Mouse (Mus musculus) kidney, embryonic 14.5 days (tissue): ENCODE data around the gene AA986860. TPM values are rescaled to one million over a fixed set of nuclear protein-coding genes. Genes with fewer than 3 reads are reported as not detected.

Source experiments
- ATAC-seq: fragments of 200-750 bp; cut with Nextera tagmentation; 2 replicates; pipeline ENCODE4 v1.8.0; 2017; ENCODE audit warnings: moderate number of reproducible peaks, mild to moderate bottlenecking, moderate TSS enrichment, moderate library complexity; ENCODE audit not compliant: low FRiP score, low TSS enrichment
- H3K27ac ChIP-seq: fragments of 300-500 bp; sonication (generic); 2 replicates; pipeline ENCODE4 v1.5.1; 2014; ENCODE audit warnings: low read depth, mild to moderate bottlenecking, low read length, moderate library complexity, mixed read lengths
- H3K27me3 ChIP-seq: fragments of 300-500 bp; sonication (generic); 2 replicates; pipeline ENCODE4 v1.6.1; 2014; ENCODE audit warnings: mild to moderate bottlenecking, low read length; ENCODE audit not compliant: control insufficient read depth, insufficient read depth
- H3K36me3 ChIP-seq: fragments of 300-500 bp; sonication (generic); 2 replicates; pipeline ENCODE4 v1.6.1; 2014; ENCODE audit warnings: low read length, mixed read lengths; ENCODE audit not compliant: control insufficient read depth, insufficient read depth
- H3K4me1 ChIP-seq: fragments of 300-500 bp; sonication (generic); 2 replicates; pipeline ENCODE4 v1.6.1; 2014; ENCODE audit warnings: low read length, mixed read lengths; ENCODE audit not compliant: control insufficient read depth, insufficient read depth
- H3K4me2 ChIP-seq: fragments of 300-500 bp; sonication (generic); replicated peaks from 2 replicates; pipeline ENCODE4 v1.6.1; 2014; ENCODE audit warnings: low read depth, mild to moderate bottlenecking, low read length
- H3K4me3 ChIP-seq: fragments of 300-500 bp; sonication (generic); 2 replicates; pipeline ENCODE4 v1.5.1; 2014; ENCODE audit warnings: mild to moderate bottlenecking, low read length
- H3K9ac ChIP-seq: fragments of 300-500 bp; sonication (generic); 2 replicates; pipeline ENCODE4 v1.6.1; 2014; ENCODE audit warnings: low read depth, mild to moderate bottlenecking, low read length, moderate library complexity
- H3K9me3 ChIP-seq: fragments of 300-500 bp; sonication (generic); 2 replicates; pipeline ENCODE4 v1.6.1; 2016; ENCODE audit warnings: low read length; ENCODE audit not compliant: control insufficient read depth
- WGBS: fragments of 180-500 bp; shearing (Covaris S2); extraction: QIAGEN DNeasy Blood & Tissue Kit; methylation state at CpG from one replicate; pipeline ENCODE4 v1.1.7; 2014; 5-methylcytosine and 5-hydroxymethylcytosine counted together
- polyA plus RNA-seq: library from polyadenylated mRNA; unstranded; fragments of >200 nt; fragmentation: Nextera tagmentation; extraction: Ambion mirVana; gene quantifications from 2 replicates; pipeline ENCODE4 v1.2.1, GENCODE M21; 2014

Gene AA986860
- polyA plus RNA-seq, 1 experiment from 2014 or later, result 8.9 TPM

- H3K4me3 ChIP-seq, result no peak within 1 kb of the TSS
- peaks cover 7% of the 10 kb centered on the region; the same call in 1 of the 2 replicates for H3K4me1 ChIP-seq
- H3K27ac ChIP-seq, result no peak within 1 kb of the TSS
- H3K4me2 ChIP-seq, result no peak within 1 kb of the TSS
- no peak within 1 kb of the TSS for H3K9ac ChIP-seq
- no peaks in the 10 kb centered on the region for H3K27me3 ChIP-seq
- H3K36me3 ChIP-seq, result no peaks in the 10 kb centered on the region
- WGBS, result 82% methylated on average over 2 of the region's 2 CpGs
- no peaks in the 10 kb centered on the region for H3K9me3 ChIP-seq
- no peak for ATAC-seq
Observed at GRCm38 (mm10) chr1:130729153-130729552, 2.6 kb upstream of the AA986860 start, which contains the start of gene Pfkfb2. TSS of gene Pfkfb2 (minus strand) at chr1:130729253.

DNA sequence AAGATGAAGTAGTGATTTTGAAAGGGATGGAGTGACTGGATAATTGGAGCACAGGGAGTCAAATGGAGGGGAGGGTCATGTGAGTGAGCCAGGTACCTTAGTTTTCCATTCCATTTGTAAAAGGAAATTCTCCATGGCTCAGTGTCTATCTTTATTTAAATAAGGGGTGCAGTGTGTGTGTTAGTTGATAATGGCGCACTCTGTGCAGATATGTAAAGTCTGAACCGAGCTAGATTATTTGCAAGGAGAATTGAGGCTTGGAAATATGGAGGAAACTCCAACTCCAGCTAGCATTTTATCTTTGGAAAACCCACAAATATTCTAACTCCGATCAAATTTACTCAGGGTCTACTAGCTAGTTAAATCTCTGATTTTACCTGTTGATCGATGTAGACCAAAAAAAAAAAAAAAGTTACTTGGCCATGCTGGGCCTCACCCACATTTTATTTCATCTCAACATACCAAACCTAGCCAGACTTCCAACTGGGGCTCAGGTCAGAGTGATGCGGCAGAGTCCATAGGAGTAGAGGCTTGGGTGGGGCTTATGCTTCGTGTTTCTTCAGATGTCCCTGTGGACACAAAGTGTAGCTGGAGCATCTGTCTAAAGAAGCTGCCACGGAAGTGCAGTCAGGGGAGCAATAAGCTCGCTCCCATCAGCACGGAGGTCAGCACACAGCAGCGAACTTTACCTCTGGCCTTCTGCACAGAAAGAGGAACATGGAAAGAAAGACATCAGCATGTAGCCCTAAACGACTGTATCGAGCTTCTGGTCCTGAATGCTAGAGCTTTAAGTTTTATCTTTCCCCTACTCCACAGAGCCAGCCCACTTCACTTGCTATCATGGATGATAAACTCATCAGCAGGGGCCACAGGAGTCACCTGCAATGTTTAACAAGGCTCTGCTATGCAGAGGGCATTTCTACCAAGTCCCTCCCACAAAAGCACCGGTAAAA is 1.2 kb downstream of the AA986860 start:
- Histone ChIP-seq H3K4me1 (peaks cover 7% of the 10 kb centered on the region; the same call in 1 of the 2 replicates), H3K36me3 (no peaks in the 10 kb centered on the region), H3K27me3 (no peaks in the 10 kb centered on the region), H3K9me3 (no peaks in the 10 kb centered on the region), H3K4me2 (peak overlapping the region; percentile 4; the same call in 1 of the 2 replicates), H3K4me3 (peak overlapping the region; percentile 4; the same call in 1 of the 2 replicates), H3K9ac (no peak overlapping the region), H3K27ac (peak overlapping the region; percentile 39; the same call in 1 of the 2 replicates)
- WGBS, result 82% methylated on average over 13 of the region's 13 CpGs
- ATAC-seq, result no peak; the same call in 1 of the 2 replicates

- peak overlapping the region; percentile 62; the same call in 1 of the 2 replicates for H3K27ac ChIP-seq
- H3K36me3 ChIP-seq, result no peaks in the 10 kb centered on the region
- no peak overlapping the region for H3K9ac ChIP-seq
- H3K4me1 ChIP-seq, result peaks cover 7% of the 10 kb centered on the region; the same call in 1 of the 2 replicates
- no peaks in the 10 kb centered on the region for H3K27me3 ChIP-seq
- peak; percentile 71; the same call in 1 of the 2 replicates for ATAC-seq
- H3K9me3 ChIP-seq, result no peaks in the 10 kb centered on the region
- 70% methylated on average over 4 of the region's 4 CpGs for WGBS
- H3K4me2 ChIP-seq, result no peak overlapping the region
- peak overlapping the region; percentile 4; the same call in 1 of the 2 replicates for H3K4me3 ChIP-seq
Observed at GRCm38 (mm10) chr1:130733671-130734070, 1.9 kb downstream of the AA986860 start.

- no peaks in the 10 kb centered on the region for H3K36me3 ChIP-seq
- peak overlapping the region; percentile 62 for H3K27ac ChIP-seq
- no peak overlapping the region for H3K4me3 ChIP-seq
- 63% methylated on average over 5 of the region's 5 CpGs for WGBS
- ATAC-seq, result no peak
- H3K9me3 ChIP-seq, result no peaks in the 10 kb centered on the region
- no peaks in the 10 kb centered on the region for H3K27me3 ChIP-seq
- no peak overlapping the region for H3K9ac ChIP-seq
- peaks cover 7% of the 10 kb centered on the region; the same call in 1 of the 2 replicates for H3K4me1 ChIP-seq
- no peak overlapping the region for H3K4me2 ChIP-seq
Observed at GRCm38 (mm10) chr1:130734452-130734851, 2.7 kb downstream of the AA986860 start.

- Histone ChIP-seq H3K27me3 (no peaks in the 10 kb centered on the region), H3K4me1 (peaks cover 7% of the 10 kb centered on the region; the same call in 1 of the 2 replicates), H3K36me3 (no peaks in the 10 kb centered on the region), H3K4me3 (no peak overlapping the region), H3K9ac (no peak overlapping the region), H3K4me2 (no peak overlapping the region; the same call in 1 of the 2 replicates), H3K27ac (peak overlapping the region; percentile 62; the same call in 1 of the 2 replicates), H3K9me3 (no peaks in the 10 kb centered on the region)
- 64% methylated on average over 8 of the region's 8 CpGs for WGBS
- ATAC-seq, result no peak
Observed at GRCm38 (mm10) chr1:130734852-130735251, 3.1 kb downstream of the AA986860 start.

DNA sequence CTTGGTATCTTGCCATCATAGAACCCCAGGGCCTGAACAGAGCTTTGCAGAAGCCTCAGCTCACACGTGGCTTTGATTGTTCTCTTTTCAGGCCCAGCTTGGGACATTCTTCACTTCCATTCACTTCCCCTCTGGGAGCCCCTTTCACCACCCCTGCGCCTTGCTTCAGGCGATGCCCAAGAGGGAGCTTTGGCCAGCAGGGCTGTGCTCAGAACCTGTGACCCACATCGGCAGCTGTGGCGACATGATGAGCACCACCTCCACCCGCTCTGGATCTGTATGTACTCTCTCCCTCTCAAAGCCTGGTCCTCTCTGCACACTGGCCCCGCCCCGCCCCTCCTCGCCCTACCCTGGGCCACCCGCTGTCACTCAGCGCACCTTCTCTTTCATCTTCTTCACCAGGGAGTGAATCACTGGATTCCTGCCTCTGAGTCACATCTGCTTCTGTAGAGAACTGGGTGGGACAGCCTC is 5.7 kb downstream of the AA986860 start:
- Histone ChIP-seq H3K27me3 (no peaks in the 10 kb centered on the region), H3K4me1 (peaks cover 7% of the 10 kb centered on the region; the same call in 1 of the 2 replicates), H3K4me3 (no peak overlapping the region), H3K9ac (no peak overlapping the region), H3K4me2 (no peak overlapping the region), H3K36me3 (no peaks in the 10 kb centered on the region), H3K9me3 (no peaks in the 10 kb centered on the region), H3K27ac (no peak overlapping the region)
- 32% methylated on average over 10 of the region's 11 CpGs for WGBS
- no peak for ATAC-seq

DNA sequence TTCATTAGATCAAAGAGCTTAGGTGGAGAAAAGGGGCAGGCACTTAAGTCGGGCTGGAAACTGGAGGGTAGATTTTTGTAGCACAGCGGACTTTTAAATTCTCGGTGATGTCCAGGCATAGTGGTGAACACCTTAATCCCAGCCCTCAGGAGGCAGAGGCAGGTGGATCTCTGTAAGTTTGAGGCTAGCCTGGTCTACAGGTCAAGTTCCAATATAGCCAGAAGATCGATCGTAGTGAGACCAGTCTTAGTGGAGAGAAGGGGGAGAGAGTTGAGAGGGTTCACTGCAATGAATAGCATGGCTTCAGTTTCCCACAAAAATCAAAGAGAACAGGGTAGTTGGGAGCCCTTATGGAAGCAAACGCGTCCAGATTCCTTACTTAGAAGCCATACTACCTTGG is 6.1 kb downstream of the AA986860 start:
- peaks cover 7% of the 10 kb centered on the region; the same call in 1 of the 2 replicates for H3K4me1 ChIP-seq
- no peak for ATAC-seq
- H3K36me3 ChIP-seq, result no peaks in the 10 kb centered on the region
- no peak overlapping the region for H3K9ac ChIP-seq
- H3K9me3 ChIP-seq, result no peaks in the 10 kb centered on the region
- H3K27me3 ChIP-seq, result no peaks in the 10 kb centered on the region
- H3K27ac ChIP-seq, result no peak overlapping the region
- H3K4me3 ChIP-seq, result no peak overlapping the region
- WGBS, result 89% methylated on average over 7 of the region's 7 CpGs
- H3K4me2 ChIP-seq, result no peak overlapping the region

DNA sequence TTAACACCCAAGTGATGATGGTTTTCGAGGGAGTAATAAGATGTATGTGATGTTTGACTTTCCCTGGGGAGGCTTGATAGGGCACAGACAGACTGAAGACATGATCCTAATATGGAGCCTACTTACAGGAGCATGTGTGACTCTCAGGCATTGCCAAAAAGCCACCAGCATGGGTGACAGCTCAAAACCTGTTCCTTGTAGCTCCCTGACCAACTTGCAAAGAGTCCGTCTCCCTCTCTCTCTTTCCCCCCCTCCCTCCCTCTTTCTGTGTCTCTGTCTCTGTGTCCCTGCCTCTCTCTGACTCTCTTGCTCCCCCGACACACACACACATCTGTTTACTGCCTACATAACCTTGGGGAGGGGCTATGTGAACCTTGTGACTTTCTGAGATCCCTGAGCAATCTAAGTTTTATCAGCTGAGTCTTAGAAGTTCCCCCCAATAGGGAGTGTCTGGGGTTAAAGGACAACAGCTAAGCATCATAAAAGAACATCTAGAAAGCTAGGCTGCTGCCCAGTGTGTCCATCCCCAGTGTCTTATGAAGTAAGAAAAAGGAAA is 6.9 kb downstream of the AA986860 start:
- H3K4me1 ChIP-seq, result peaks cover 4% of the 10 kb centered on the region; the same call in 1 of the 2 replicates
- H3K36me3 ChIP-seq, result no peaks in the 10 kb centered on the region
- WGBS, result 65% methylated on average over 3 of the region's 3 CpGs
- H3K27ac ChIP-seq, result no peak overlapping the region
- ATAC-seq, result no peak
- no peak overlapping the region for H3K4me2 ChIP-seq
- H3K4me3 ChIP-seq, result no peak overlapping the region
- H3K27me3 ChIP-seq, result no peaks in the 10 kb centered on the region
- H3K9me3 ChIP-seq, result no peaks in the 10 kb centered on the region
- no peak overlapping the region for H3K9ac ChIP-seq
